Mouse (Mus musculus) embryonic facial prominence, embryonic 14.5 days (tissue): ENCODE data around the gene Ptprg. TPM values are rescaled to one million over a fixed set of nuclear protein-coding genes. Genes with fewer than 3 reads are reported as not detected.

ENCODE experiments used
- ATAC-seq: fragments of 200-750 bp; cut with Nextera tagmentation; 2 replicates; pipeline ENCODE4 v1.8.0; 2017; ENCODE audit warnings: low read depth, moderate number of reproducible peaks, moderate TSS enrichment
- DNase-seq: peaks from one replicate; pipeline ENCODE4 v3.0.0-alpha.2; 2015; ENCODE audit warnings: low spot score
- H3K27ac ChIP-seq: fragments of 300-500 bp; sonication (generic); replicated peaks from 2 replicates; pipeline ENCODE4 v1.5.1; 2014; ENCODE audit warnings: low read depth, mild to moderate bottlenecking, low read length, moderate library complexity
- H3K27me3 ChIP-seq: fragments of 300-500 bp; sonication (generic); replicated peaks from 2 replicates; pipeline ENCODE4 v1.6.1; 2014; ENCODE audit warnings: low read length; ENCODE audit not compliant: control insufficient read depth, insufficient read depth
- H3K36me3 ChIP-seq: fragments of 300-500 bp; sonication (generic); 2 replicates; pipeline ENCODE4 v1.6.1; 2014; ENCODE audit warnings: low read length, mixed read lengths; ENCODE audit not compliant: control insufficient read depth, insufficient read depth
- H3K4me1 ChIP-seq: fragments of 300-500 bp; sonication (generic); 2 replicates; pipeline ENCODE4 v1.6.1; 2014; ENCODE audit warnings: antibody characterized with exemption, low read length; ENCODE audit not compliant: control insufficient read depth, insufficient read depth
- H3K4me2 ChIP-seq: fragments of 300-500 bp; sonication (generic); 2 replicates; pipeline ENCODE4 v1.6.1; 2014; ENCODE audit warnings: low read depth, mild to moderate bottlenecking, low read length, moderate library complexity, mixed read lengths
- H3K4me3 ChIP-seq: fragments of 300-500 bp; sonication (generic); 2 replicates; pipeline ENCODE4 v1.5.1; 2014; ENCODE audit warnings: low read depth, mild to moderate bottlenecking, low read length
- H3K9ac ChIP-seq: fragments of 300-500 bp; sonication (generic); 2 replicates; pipeline ENCODE4 v1.6.1; 2014; ENCODE audit warnings: low read depth, mild to moderate bottlenecking, low read length, moderate library complexity, mixed read lengths
- H3K9me3 ChIP-seq: fragments of 300-500 bp; sonication (generic); 2 replicates; pipeline ENCODE4 v1.6.1; 2016; ENCODE audit warnings: low read length; ENCODE audit not compliant: control insufficient read depth
- WGBS: fragments of 180-500 bp; shearing (Covaris S2); extraction: QIAGEN DNeasy Blood & Tissue Kit; methylation state at CpG from one replicate; pipeline ENCODE4 v1.1.7; 2014; 5-methylcytosine and 5-hydroxymethylcytosine counted together
- polyA plus RNA-seq: library from polyadenylated mRNA; unstranded; fragments of >200 nt; fragmentation: Nextera tagmentation; extraction: Ambion mirVana; gene quantifications from 2 replicates; pipeline ENCODE4 v1.2.1, GENCODE M21; 2014

Ptprg gene
- polyA plus RNA-seq, 1 experiment from 2014 or later = 23.5 TPM

GRCm38 (mm10) chr14:11709352-11709751 lies 156.0 kb downstream of the Ptprg start:
- Histone ChIP-seq H3K4me1 (0 out of 2 replicates have a peak, but pooled peaks cover 3% of the 10 kb centered on the region), H3K36me3 (0 out of 2 replicates have a peak, but pooled peaks cover 3% of the 10 kb centered on the region), H3K27ac (no peak overlapping the region), H3K9ac (no peak overlapping the region), H3K27me3 (no peaks in the 10 kb centered on the region), H3K4me3 (no peak overlapping the region), H3K4me2 (no peak overlapping the region), H3K9me3 (peaks cover 5% of the 10 kb centered on the region; the same call in 1 of the 2 replicates)
- 75% methylated on average over 2 of the region's 2 CpGs for WGBS
- DNase-seq = no peak
- ATAC-seq = no peak

GRCm38 (mm10) chr14:11709798-11710197 lies 156.5 kb downstream of the Ptprg start:
- Histone ChIP-seq H3K36me3 (0 out of 2 replicates have a peak, but pooled peaks cover 3% of the 10 kb centered on the region), H3K9ac (no peak overlapping the region), H3K4me2 (no peak overlapping the region), H3K27me3 (no peaks in the 10 kb centered on the region), H3K4me3 (no peak overlapping the region), H3K9me3 (peaks cover 5% of the 10 kb centered on the region; the same call in 1 of the 2 replicates), H3K4me1 (0 out of 2 replicates have a peak, but pooled peaks cover 2% of the 10 kb centered on the region), H3K27ac (no peak overlapping the region)
- WGBS = 35% methylated on average over 8 of the region's 8 CpGs
- ATAC-seq = no peak
- DNase-seq = peak; percentile 69

GRCm38 (mm10) chr14:11710410-11711122 lies 157.2 kb downstream of the Ptprg start:
- Histone ChIP-seq H3K9ac (no peak overlapping the region), H3K4me2 (no peak overlapping the region), H3K27me3 (no peaks in the 10 kb centered on the region), H3K4me3 (no peak overlapping the region), H3K9me3 (peaks cover 5% of the 10 kb centered on the region; the same call in 1 of the 2 replicates), H3K4me1 (no peaks in the 10 kb centered on the region), H3K36me3 (0 out of 2 replicates have a peak, but pooled peaks cover 3% of the 10 kb centered on the region), H3K27ac (no peak overlapping the region)
- ATAC-seq (no peak), DNase-seq (no peak)
- 89% methylated on average over 9 of the region's 9 CpGs for WGBS

DNA sequence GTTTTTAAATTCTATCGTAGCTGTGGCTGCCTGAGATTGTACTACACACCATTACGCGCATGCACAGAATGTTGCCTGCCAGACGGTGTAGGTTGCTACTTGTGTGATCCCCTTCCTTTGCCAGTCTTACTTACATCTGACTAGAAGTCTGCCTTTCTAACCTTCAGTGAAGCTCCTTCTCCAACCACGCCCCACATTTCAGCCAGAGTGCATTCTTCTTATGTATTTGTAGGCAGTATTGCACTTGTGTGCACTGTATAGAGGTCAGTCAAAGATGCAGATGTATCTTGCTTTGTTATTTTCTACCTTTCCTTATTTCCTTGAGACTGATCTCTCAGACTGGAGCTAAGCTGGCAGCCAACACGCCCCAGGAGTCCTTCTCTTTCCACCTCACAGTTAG lies 158.8 kb downstream of the Ptprg start:
- Histone ChIP-seq H3K9me3 (peaks cover 5% of the 10 kb centered on the region; the same call in 1 of the 2 replicates), H3K36me3 (0 out of 2 replicates have a peak, but pooled peaks cover 3% of the 10 kb centered on the region), H3K27ac (no peak overlapping the region), H3K4me3 (no peak overlapping the region), H3K9ac (no peak overlapping the region), H3K27me3 (no peaks in the 10 kb centered on the region), H3K4me1 (no peaks in the 10 kb centered on the region), H3K4me2 (no peak overlapping the region)
- no peak for ATAC-seq
- WGBS = 91% methylated on average over 6 of the region's 6 CpGs
- DNase-seq = no peak

- 61% methylated on average over 3 of the region's 3 CpGs for WGBS
Observed at GRCm38 (mm10) chr14:11716230-11716629, 162.9 kb downstream of the Ptprg start.

DNA sequence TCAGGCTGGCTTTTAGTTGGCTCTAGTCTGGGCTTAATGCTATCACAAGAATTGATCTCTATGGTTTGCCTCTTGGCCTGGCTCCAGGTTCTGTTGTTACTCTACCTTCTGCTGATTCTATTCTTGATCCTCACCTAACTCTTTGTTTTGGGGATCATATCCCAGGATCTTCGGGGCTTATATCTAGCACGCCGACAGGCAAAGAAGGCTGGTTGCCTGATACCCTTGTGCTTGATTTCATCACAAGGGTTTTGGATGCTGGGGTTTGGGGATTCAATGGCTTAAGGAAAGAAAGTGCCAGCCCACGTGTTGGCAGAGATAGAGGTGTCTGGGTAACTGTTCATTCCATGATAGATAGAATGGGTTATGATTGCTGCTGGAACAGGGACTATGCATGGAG lies 164.9 kb downstream of the Ptprg start:
- ATAC-seq (no peak), DNase-seq (no peak)
- H3K9ac ChIP-seq = no peak overlapping the region
- no peaks in the 10 kb centered on the region for H3K36me3 ChIP-seq
- WGBS = 77% methylated on average over 4 of the region's 4 CpGs
- H3K4me1 ChIP-seq = no peaks in the 10 kb centered on the region
- H3K9me3 ChIP-seq = no peaks in the 10 kb centered on the region
- no peak overlapping the region for H3K4me2 ChIP-seq
- no peak overlapping the region for H3K27ac ChIP-seq
- H3K4me3 ChIP-seq = no peak overlapping the region
- no peaks in the 10 kb centered on the region for H3K27me3 ChIP-seq

More at GRCm38 (mm10) chr14:11716230-11716629, 162.9 kb downstream of the Ptprg start:
- no peak for ATAC-seq
- Histone ChIP-seq H3K4me3 (no peak overlapping the region), H3K27me3 (no peaks in the 10 kb centered on the region), H3K4me2 (no peak overlapping the region), H3K36me3 (no peaks in the 10 kb centered on the region), H3K9me3 (no peaks in the 10 kb centered on the region), H3K4me1 (no peaks in the 10 kb centered on the region), H3K27ac (no peak overlapping the region), H3K9ac (no peak overlapping the region)
- no peak for DNase-seq

DNA sequence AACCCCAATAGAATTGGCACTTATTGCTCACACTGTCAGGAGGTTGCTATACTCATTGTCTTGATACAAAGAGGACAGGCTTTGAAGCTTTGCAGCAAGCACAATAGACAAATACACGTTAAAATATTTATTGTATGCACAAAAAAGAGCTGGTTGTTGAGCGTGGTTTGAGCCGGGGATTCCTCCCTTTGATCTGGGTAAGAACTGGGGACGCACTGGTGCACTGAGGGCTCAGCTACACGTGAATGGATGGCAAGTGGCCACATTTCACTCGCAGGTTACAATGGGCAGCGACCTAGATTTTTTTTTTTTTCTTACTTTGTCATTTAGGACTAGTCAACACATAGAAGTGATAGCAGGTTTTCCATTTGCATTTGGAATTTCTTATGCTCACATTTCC lies 165.9 kb downstream of the Ptprg start:
- Histone ChIP-seq H3K36me3 (no peaks in the 10 kb centered on the region), H3K9me3 (no peaks in the 10 kb centered on the region), H3K9ac (no peak overlapping the region), H3K4me2 (no peak overlapping the region), H3K4me3 (no peak overlapping the region), H3K27me3 (no peaks in the 10 kb centered on the region), H3K27ac (no peak overlapping the region), H3K4me1 (no peaks in the 10 kb centered on the region)
- DNase-seq (no peak), ATAC-seq (no peak)
- 74% methylated on average over 7 of the region's 7 CpGs for WGBS

- H3K4me2 ChIP-seq = no peak overlapping the region
- no peak overlapping the region for H3K4me3 ChIP-seq
- no peaks in the 10 kb centered on the region for H3K4me1 ChIP-seq
- H3K27me3 ChIP-seq = no peaks in the 10 kb centered on the region
- H3K36me3 ChIP-seq = no peaks in the 10 kb centered on the region
- H3K27ac ChIP-seq = no peak overlapping the region
- ATAC-seq (no peak), DNase-seq (no peak)
- 0 out of 2 replicates have a peak, but pooled peaks cover 6% of the 10 kb centered on the region for H3K9me3 ChIP-seq
- no peak overlapping the region for H3K9ac ChIP-seq
- 74% methylated on average over 5 of the region's 5 CpGs for WGBS
Observed at GRCm38 (mm10) chr14:11722101-11722500, 168.8 kb downstream of the Ptprg start.

DNA sequence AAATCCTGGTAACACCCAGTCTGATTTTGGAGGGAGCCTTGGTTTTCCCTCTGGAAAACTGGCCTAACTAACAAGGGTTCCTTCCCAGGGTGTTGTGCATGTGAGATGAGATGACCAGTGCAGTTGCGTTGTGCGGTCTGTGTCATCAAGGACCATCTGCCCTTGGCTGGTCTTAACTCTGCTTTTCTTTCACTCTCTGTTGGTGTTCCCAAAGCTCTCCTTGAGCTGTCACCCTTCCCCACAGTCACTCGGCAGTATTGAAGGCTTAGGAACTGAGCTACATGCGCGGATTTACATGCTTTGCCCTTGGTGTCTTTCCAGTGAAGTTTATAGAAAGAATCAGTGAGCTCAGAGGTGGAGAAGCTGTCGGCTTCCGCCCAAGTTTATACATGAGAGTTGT lies 170.5 kb downstream of the Ptprg start:
- Histone ChIP-seq H3K9me3 (0 out of 2 replicates have a peak, but pooled peaks cover 6% of the 10 kb centered on the region), H3K27me3 (no peaks in the 10 kb centered on the region), H3K36me3 (no peaks in the 10 kb centered on the region), H3K4me2 (no peak overlapping the region), H3K9ac (no peak overlapping the region), H3K27ac (no peak overlapping the region), H3K4me1 (no peaks in the 10 kb centered on the region), H3K4me3 (no peak overlapping the region)
- DNase-seq = no peak
- ATAC-seq = no peak
- WGBS = 91% methylated on average over 7 of the region's 7 CpGs
